Mouse (Mus musculus): ENCODE measurements around the gene Plekhs1.

Plekhs1 gene

DNA sequence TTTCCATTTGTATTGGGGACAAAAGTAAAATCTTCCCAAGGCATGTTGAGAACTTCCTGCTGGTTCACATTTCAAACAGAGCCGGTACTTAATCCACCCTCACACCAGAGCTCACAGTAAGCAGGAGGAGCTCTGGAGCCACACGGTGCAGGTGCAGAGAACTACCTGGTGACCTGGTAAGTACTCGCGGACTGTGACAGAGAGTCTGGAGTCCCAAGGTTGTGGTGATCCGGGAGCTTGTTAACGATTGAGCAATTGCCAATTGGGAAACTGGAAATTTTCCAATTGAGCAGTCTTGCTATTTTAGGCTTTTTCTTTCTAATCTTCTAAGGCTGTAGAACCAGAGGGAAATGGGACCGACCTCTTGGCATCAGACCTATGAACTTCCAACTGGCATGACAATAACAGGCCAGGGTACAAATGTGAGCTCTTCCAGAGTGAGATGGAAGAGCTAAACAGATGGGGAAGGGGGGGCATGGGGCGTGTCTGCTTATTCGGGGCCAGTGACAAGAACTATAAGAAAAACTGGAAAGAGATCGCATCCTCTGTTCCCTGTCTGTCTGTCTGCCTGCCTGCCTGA lies at the start of gene Plekhs1:
Plekhs1 (plus strand) TSS at position 119 of the 580 bp plus-strand sequence.
- peak; percentile 20 for DNase-seq

DNA sequence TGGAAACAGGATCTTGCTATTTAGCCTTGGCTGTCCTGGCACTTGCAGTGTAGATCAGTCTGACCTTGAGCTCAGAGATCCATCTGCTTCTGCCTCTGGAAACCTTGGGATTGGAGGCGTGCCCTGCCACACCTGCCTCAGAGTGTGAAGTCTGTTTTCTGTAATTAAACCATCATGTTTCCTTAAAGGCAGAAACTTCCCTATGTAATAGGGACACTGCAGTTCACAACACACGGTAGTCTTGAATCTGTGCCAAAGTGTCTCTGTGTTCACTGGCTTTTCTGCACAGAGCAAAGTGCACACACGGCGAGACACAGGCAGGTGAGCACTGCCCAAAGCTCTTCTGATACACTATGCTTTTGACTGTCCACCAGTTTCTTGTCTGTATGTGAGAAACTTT lies 43.0 kb upstream of the Plekhs1 start:
- DNase-seq = no peak

DNA sequence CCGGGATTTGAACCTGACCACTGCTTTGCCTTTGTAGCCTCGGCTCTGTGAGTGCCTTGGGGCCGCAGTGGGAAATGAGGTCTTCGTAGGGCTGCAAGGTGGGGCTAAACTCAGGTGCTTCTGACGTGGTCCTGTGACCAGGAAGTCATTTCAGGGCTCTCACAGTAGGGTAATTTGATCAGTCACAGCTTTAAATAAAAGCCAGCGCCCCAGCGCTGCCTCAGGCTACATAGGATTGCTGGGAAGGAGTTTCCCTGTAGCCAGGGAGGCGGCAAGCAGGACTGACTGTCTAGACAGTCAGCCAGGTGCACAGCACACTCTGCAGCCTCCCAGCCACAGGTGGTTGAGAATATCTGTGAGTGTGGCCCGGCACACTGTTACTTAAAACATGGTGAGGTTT lies 42.0 kb upstream of the Plekhs1 start:
- DNase-seq = no peak

DNA sequence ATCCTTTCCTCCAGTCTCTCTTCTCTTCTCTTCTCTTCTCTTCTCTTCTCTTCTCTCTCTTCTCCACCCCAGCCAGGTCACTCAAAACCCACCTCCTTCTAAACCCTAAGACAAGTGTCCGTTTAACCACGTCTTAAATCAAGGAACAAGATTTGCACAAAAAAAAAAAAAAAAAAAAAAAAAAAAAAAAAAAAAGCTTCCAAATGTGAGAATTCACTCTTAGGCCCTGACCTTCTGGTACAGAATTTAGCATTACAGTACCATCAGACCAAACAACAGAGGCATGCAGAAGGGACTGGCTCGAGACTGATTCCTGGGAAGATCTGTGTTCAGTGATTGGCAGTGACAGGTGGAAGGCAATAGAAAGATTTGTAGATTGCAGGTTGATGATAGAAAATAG lies 41.1 kb upstream of the Plekhs1 start:
- no peak for DNase-seq

DNA sequence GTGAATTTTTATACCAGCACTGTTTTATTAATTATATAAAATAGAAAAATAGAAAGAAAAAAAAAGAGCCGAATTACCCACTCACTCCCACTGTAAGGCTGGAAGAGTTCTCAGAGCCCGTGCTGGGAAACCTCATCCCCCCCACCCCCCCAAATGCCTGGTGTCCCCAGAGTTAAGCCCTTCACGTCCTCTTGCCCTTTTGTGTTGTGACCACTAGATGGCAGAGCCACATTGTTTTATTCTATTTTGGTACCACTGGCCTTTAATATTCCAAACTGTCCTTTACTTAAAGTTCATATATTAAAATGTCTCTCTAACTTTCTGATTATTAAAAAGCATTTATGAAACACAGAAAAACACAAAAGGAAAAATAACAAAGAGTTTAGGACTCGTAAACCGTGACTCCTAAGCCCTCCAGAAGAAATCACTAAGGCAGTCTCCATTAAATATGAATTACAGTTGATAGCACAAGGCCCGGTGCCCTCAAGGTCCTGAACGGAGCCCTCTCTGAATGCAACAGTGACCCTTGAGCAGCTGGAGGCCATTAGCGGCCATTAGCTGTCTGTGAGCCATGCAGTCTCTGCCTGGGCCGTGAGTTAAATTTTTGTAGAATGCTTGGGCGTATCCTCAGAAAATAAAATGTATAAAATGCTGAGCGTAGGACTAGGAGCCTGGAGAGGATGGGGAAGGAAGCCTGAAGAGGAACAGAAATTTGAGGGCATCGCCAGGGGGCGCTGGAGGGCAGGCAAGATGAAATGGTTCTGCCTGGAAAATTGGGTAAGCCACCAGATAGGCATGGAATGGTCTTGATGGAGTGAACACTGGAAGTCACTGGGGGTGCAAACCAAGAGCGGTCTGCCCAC lies 38.7 kb upstream of the Plekhs1 start:
- peak; percentile 92 for DNase-seq

DNA sequence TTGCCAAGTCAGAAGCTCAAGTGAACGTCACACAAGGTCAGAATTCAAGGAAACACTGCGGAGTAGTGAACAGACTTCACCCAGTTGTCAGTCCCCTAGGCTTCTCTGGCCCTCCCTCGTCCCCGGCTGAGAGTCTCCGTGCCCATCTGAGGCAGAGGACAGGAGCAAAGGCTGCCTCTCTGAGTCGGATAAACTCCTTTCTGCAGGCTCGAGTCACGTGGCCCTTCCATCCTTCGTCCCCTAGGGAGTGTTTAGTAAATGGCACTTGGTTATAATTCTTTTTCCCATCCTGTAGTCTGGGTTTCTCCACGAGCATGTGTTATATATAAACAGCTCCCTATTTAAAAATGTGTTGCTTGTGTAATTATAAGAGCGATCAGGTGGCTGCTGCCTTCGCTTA lies 38.1 kb upstream of the Plekhs1 start:
- DNase-seq = no peak

DNA sequence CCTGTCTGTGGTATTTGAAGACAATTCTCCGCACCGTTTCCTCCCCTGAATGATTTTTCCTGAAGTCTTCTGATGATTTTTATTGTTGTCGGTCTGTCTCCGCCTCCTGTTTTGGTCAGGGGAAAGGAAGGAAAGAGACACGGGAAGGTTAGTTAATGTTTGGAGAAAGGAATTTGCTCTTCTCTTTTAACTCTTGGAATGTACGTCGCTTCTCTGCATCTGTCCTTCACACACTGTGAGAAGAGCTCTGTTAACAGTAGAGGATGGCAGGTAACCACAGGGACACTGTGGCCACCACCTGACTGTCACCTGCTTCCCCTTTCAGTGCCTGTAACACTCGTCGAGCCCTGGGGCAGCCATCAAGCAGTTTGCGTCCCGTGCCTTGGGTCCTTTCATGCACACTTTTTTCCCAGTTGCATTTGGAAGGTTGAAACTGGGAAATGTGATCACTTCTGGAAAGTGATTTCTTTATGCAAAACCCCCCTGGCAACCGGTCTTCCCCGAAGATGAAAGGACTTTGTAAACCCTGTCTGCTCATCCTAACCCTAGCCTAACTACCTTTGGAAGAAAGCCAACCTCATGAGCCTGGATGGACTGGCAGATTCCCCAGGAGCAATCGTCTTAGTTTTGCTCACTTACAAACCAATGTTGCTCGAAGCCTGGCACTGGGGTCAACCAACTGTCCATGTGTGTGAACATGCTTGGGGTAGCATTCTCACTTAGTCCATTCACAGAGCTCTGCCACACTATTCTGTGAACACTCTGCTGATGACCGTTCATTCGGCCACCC lies 36.6 kb upstream of the Plekhs1 start:
- no peak for DNase-seq

DNA sequence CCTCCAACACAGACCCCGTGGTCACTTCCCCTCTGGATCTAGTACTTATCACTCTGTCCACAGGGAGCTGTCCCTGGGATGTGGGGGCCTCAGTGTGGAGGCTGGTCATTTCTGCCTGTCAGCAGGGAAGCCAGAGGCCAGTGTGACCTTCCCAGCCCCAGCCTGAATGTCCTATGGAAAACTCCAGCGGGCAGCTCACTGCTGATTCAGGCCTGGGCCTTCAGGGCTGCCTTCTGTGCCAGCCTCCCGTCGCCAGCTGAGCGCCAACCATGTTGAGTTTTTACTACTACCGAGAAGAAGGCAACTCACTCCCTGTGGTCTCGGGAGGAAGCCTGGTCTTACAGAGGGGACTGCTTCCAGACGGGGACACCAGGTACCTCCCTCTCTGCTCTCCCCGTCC lies 35.9 kb upstream of the Plekhs1 start:
- DNase-seq = no peak

DNA sequence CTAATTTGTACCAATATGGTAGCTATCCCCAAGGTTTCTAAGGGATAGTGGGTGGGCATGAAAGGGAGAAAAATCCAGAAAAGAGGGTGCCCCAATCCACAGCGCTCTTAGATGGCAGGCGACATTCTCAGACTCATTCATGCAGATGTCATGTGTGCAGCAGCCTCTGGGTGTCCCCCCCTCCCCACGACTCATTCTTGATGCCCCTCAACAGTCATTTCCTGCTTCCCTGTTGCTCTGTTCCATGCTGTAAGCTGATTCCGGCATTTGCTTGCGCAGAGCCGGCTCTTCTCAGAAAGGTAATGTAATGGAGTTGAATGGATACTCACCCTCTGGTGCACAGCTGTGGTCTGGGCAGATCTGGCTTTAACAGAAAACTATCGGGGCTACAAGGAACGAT lies 31.1 kb upstream of the Plekhs1 start:
- no peak for DNase-seq

DNA sequence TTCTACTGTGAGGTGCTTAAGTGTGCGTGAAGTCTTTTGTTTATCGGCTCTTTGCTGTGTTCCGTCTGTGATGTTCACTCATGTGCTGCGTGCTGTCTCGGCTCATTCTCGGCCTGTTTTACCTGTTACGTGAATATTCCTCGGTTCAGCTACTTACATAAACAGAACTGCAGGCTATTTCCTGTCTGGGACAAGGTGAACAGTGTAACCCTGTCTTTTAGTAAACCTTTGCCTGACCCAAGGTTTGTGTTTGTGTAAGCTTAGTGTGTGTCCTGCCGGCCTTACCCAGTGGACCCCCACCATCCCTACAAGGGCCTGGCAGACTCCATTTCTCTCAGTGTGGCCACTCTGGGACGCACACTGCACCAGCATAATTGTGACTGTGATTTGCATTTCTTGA lies 28.7 kb upstream of the Plekhs1 start:
- DNase-seq = no peak

DNA sequence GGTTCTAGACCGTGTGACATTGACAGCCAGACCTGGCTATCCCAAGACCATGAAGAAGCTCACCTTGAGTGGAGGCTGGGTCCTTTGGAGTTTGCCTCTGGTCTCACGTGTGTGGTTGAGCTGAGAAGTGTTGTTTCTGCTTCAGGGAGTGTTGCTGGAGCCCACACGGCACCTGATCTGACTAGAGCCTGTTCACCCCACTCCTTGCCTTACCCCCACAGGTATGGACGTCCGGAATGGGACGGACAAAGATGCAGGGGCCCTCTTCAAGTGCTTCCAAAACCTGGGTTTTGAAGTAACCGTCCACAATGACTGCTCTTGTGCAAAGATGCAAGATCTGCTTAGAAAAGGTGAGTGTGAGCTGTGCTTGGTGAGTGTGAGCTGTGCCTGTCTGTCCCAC lies 27.9 kb upstream of the Plekhs1 start:
- DNase-seq = no peak

DNA sequence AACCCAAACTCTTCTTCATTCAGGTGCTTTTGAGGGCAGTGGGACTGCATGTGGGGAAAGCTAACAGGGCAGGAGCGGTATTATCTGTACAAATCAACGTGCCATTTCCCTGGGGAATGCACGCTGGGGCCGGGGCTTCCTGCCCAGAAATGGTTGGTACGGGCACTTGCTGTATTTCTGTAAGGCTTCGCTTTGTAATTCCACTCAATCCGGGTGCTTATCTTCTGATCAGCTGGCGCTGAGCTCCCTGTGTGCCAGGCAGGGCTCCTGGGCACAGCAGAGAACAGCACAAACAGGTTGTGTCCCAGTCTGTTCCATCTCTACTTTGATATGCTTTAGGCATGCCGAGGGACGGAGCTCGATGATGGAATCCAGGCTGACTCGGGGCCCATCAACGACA lies 25.1 kb upstream of the Plekhs1 start:
- no peak for DNase-seq

DNA sequence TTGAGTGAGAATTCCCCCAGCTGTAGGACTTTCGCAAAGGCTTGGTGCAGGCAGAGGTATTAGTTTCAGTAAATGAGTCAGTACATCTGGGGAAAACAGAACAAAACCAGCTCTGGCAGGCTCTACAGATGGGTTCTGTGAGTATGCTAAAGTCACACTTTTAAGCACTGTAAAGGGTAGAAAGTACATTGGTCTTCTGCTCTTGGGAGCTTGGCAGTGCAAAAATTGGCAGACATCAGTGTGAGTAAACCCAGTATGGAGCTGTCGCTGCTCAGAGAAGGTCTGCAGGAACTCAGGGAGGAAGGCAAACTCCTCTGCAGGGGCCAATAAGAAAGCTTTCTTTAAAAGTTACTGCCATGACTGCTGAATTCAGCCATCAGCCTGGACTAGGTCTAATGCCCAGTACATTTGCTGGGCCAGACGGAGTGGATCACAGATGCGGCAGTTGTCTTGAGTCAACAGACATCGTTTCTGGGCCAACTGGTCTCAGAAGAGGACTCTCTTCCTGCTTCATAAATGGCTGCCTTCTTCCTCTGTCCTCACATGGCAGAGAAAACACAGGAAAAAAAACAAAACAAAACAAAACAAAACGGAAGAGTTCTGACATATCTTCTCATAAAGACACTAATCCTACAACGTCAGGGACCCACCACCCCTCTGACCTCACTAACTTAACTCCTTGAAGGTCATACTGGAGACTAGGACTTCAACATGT lies 22.9 kb upstream of the Plekhs1 start:
- peak; percentile 68 for DNase-seq

DNA sequence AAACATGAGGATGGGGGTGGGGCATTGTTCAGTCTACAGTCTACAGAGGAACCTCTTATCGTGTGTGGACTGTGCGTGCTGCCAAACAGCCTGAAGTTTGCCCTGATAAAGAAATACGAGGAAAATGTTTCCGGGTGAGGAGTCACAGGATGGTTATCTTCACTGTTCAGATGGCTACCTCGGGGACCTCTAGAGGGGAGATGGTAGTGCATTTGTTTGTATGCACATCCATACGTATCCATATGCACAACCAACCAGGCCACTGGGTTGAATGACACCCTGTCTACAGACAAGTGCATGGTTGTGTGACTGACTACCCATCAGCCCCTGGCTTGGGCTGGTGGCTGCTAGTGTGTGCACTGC lies 22.4 kb upstream of the Plekhs1 start:
- no peak for DNase-seq

DNA sequence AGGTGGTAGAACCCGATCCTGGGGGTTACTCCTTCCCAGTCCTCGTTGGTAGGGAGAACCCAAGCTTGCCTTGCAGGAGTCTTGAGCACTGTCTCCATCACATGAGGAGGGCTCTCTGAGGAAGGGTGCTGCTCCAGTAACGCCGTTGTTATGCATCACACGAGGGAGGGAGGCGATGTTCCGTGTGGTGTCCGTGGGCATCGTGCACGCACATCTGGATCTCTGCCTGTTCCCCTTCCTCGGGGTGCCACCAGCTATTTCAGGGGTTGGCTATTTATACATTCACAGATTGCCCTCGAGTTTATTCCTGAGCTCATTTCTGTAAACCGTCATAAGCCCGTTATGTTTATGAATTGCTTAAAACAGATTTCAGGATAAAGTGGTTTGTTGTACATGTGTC lies 18.0 kb upstream of the Plekhs1 start:
- DNase-seq = no peak

DNA sequence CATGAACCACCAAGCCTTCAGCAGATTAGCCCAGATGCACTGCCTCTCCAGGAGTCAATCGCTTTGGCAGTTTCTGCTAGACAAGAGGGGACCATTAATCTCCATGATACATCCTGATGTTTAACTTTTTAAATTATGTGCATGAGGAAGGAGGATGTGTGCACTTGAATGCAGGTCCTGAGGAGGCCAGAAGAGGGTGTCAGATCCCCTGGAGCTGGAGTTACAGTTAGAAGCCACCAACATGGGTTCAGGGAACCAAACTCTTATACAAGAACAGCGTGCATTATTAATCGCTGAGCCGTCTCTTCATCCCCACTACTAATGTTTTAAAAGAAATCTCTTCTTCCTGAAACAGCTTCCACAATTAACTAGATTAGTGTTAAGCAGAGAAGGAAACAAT lies 12.7 kb upstream of the Plekhs1 start:
- DNase-seq = no peak

DNA sequence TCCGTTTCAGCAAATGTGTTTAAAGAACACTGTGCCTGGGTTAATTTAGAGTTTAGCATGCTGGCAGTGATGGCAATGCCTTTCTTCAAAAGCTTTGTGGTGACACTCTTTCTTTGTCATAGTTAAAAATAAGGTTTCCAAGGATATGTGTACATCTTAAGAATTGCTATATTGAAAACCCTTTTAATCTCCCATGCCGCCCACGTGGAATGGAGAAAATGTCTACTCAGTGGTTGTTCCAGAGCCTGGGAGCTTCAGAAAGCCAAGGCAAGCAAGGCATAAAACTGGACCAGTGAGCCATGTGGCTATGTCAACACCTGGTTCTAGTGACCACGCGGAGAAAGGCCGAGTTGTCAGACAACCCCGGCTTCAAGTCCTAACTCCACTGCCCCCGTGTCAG lies 11.9 kb upstream of the Plekhs1 start:
- DNase-seq = no peak

DNA sequence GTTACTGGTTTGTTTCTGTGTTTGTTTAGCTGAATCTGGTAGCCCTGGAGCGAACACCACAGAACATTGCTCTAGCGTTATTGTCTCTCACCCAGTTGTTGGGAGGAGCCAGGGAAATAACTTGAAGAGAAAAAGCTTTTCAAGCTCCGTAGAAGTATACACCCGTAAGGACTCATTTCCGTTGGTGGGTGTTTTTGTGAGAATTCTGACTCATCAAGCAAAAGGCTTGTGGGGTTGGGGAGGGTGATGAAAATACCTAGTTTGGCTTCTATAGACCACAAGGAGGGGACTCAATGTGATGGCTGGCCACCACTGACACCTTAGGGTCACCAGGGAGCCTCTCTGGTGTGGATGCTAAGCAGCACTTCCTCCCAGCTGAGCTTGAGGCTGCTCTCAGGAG lies 10.5 kb upstream of the Plekhs1 start:
- no peak for DNase-seq

DNA sequence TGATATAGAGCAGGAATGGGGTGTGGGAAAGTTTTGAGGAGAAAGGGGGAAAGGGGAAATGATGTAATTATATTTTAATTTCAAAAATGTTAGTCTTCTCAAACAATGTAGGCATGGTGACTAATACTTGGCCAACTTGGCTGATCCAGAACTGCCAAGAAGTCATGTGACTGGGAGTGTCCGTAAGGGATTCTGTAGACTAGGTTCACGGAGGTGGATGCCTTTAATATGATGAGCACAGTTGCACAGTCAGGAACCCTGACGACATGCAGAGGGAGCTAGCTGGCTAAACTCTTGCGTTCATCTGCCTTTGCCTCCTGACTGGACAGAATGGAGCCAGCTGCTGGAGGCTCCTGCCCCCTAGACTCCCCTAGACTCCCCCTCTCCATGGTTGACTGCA lies 9.6 kb upstream of the Plekhs1 start:
- DNase-seq = peak; percentile 14

DNA sequence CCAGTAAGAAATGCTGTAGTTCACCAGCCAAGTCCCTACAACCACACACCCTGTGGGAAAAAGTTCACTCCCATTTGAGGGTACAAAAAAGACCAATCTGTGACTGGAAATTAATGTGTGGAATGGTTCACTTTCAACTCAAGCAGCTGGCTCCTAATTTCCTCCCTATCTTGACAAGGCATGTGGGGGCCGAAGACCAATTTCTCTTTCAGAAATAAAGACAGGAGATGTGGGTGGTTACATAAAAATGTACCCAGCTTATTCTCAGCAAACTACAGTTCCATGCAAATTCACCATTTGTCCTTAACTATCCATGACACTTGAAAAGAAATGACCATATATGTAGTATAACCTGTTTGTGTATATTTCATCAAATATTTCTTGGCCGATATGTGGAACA lies 9.0 kb upstream of the Plekhs1 start:
- DNase-seq = no peak

DNA sequence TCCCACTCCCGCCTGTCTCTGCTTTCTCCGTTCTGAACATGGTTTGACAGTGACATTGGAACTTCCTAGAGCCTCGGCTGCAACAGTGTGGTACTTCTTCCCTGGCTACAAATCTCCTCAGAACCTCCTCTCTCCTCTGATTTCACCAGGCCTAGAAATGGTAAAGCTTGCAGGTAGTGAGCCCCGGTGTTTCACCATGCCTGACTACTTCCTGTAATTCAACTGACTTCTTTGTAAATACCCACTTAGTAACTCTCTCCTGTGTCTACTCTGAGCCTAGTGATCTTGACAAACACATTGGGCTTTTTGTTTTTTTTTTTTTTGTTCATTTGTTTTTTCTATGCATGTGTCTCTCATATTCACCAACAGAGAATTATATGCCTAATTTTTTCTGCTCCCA lies 6.6 kb upstream of the Plekhs1 start:
- DNase-seq = no peak

DNA sequence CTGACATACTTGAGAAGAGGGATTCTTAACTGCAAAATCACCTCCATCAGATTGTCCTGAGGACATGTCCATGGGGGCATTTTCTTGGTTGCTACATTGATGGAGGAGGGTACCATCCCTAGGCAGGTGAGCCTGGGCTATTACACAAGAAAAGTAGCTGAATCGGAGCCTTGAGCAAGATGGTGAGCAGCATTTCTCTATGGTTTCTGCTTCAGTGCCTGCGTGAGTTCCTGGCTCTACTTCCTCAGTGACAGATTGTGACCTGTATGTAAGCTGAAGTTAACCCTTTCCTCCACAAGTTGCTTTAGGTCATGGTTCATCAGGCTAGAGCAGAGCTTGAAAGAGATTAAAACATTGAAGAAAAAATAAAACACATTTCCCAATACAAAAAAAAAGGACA lies 6.1 kb upstream of the Plekhs1 start:
- no peak for DNase-seq

DNA sequence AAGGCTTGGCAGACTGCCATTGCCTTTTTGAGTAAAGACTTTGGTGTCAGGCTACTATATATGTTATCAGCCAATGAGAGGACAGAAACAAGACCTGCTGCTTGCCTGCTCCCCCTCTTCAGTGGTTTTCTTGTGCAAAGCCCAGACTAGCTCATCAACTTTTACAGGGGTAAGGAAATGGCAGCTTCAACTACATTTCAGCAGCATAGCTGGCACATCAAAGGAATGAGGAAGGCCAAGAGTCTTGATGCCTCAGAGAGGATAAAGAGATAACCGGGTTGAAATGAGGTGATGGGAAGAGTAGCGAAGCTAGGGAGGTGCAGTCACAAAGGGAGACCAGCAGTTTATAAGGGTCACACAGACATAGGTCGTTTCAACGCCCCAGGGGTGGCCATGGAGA lies 3.9 kb upstream of the Plekhs1 start:
- DNase-seq = no peak
